Comparison of ENCODE assay signal across 9 mouse cellular contexts in the genomic region with DNA sequence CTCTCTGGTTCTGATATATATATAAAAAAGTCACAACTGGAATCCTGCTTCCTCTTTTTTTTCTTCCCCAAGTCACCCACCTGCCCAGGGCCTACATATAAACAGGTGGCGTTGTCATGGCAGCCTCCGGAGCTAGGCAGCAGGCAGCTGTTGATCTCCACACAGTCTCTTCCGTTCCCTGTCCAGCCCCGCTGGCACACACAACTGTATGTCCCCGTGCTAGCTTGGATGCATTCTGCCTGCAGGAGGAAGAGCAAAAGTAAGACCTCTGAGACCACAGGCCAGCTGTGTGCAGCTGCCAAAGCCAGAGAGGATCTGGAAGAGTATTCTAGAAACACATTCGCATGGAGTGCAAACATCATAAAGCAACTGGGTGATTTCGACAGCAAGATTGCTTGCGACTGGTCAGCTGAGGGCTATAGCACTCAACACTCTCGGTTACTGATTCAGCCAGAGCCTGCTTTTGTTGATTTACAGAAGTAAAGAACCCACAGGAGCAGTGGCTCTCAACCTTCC.
DNase-seq lines count a peak whose midpoint lies in the region; TF ChIP-seq lines count a peak whose summit lies in the region.
"Had no signal": no experiment of that assay in that cellular context is flagged by ENCODE, and none has a peak within 500 bp of the region (broad histone marks: within the 10 kb centered on the region; RNA-seq: fewer than 3 reads in every experiment).

No protein-coding gene starts in this region.

- DNase-seq in thymus, adult 2 months: peak; percentile 6
- DNase-seq in thymus, adult 18-20 months: no peak
- DNase-seq in heart, postnatal 14 days: peak; percentile 51 to 54
- DNase-seq in lung, adult 2 months: peak; percentile 12
- peak; percentile 5 for DNase-seq in thymus, postnatal 25 days
- DNase-seq in layer of hippocampus, postnatal 14 days (ENCODE audit: low spot score in 2 of 2): no peak
- no peak for DNase-seq in left cerebral cortex, adult 2 months (ENCODE audit: extremely low spot score in 1 of 2, low spot score in 2 of 2)
- DNase-seq: embryo, embryonic 11 days had no signal

- H3K27me3 ChIP-seq in thymus, adult 2 months (ENCODE audit: control insufficient read depth, insufficient read depth, low read length): no peaks in the 10 kb centered on the region
- H3K27me3 ChIP-seq: heart, embryonic 13.5 days had no signal

- TF ChIP-seq POLR2A in thymus, adult 2 months (IDR thresholded peaks at IDR 0.05; ENCODE audit: control insufficient read depth, extremely low read depth, insufficient read depth, low read length, poor library complexity): no peak
- TF ChIP-seq POLR2A in lung, adult 2 months (IDR thresholded peaks at IDR 0.05; ENCODE audit: borderline replicate concordance, extremely low read depth, low read depth, low read length): no peak

- no peaks in the 10 kb centered on the region for H3K36me3 ChIP-seq in thymus, adult 2 months (ENCODE audit: control insufficient read depth, insufficient read depth, low read length)
- H3K36me3 ChIP-seq: heart, embryonic 13.5 days had no signal

- no peak overlapping the region for H3K4me3 ChIP-seq in thymus, adult 2 months (ENCODE audit: control insufficient read depth, insufficient read depth, low read length)
- H3K4me3 ChIP-seq in lung, adult 2 months (replicated peaks; ENCODE audit: extremely low read depth, low read depth, low read length): no peak overlapping the region
- no peak overlapping the region for H3K4me3 ChIP-seq in left cerebral cortex, adult 2 months
- H3K4me3 ChIP-seq: heart, embryonic 13.5 days had no signal

- no peak for TF ChIP-seq CTCF in thymus, adult 2 months (IDR thresholded peaks at IDR 0.05; ENCODE audit: borderline replicate concordance, control insufficient read depth, extremely low read depth, insufficient read depth, low read length, poor library complexity)
- TF ChIP-seq CTCF in lung, adult 2 months (IDR thresholded peaks at IDR 0.05; ENCODE audit: insufficient read depth, low read length): no peak
- no peak for TF ChIP-seq CTCF in left cerebral cortex, adult 2 months (IDR thresholded peaks at IDR 0.05)

- no peak overlapping the region for H3K27ac ChIP-seq in thymus, adult 2 months (ENCODE audit: control insufficient read depth, insufficient read depth, low read length)
- no peak overlapping the region for H3K27ac ChIP-seq in left cerebral cortex, adult 2 months
- H3K27ac ChIP-seq: heart, embryonic 13.5 days had no signal

- 16% methylated on average over 9 of the region's 9 CpGs for WGBS in thymus, adult 2 months
- WGBS in lung, adult 2 months: 32% methylated on average over 9 of the region's 9 CpGs

- no peaks in the 10 kb centered on the region for H3K4me1 ChIP-seq in thymus, adult 2 months (replicated peaks; ENCODE audit: control insufficient read depth, insufficient read depth, low read length)
- H3K4me1 ChIP-seq in lung, adult 2 months (ENCODE audit: control insufficient read depth, insufficient read depth, low read length): 0 out of 2 replicates have a peak, but pooled peaks cover 2% of the 10 kb centered on the region

- intact Hi-C loops in heart, postnatal 14 days (cut with DNase I): no loop called here
- intact Hi-C loops in left cerebral cortex, adult 2 months (cut with DNase I): no loop called here

Comparison
In these comparisons a context has a peak if more than half of its experiments do, and no peak if none do; other contexts are left out.
1. DNase-seq: peak in thymus, adult 2 months (single experiment), heart, postnatal 14 days (2 of 2), lung, adult 2 months (single experiment) and thymus, postnatal 25 days (single experiment); none in thymus, adult 18-20 months (0 of 2), layer of hippocampus, postnatal 14 days (0 of 2) and left cerebral cortex, adult 2 months (0 of 2).